Mouse (Mus musculus) limb, embryonic 14.5 days (tissue): ENCODE measurements around the gene Ypel4. TPM values are rescaled to one million over a fixed set of nuclear protein-coding genes. Genes with fewer than 3 reads are reported as not detected.

Experiments
- ATAC-seq: fragments of 200-750 bp; cut with Nextera tagmentation; 2 replicates; pipeline ENCODE4 v1.8.0; 2017; ENCODE audit warnings: low read depth, moderate number of reproducible peaks, moderate TSS enrichment; ENCODE audit not compliant: low FRiP score
- DNase-seq: peaks from one replicate; pipeline ENCODE4 v3.0.0-alpha.2; 2015; ENCODE audit warnings: low spot score
- H3K27ac ChIP-seq: fragments of 300-500 bp; sonication (generic); replicated peaks from 2 replicates; pipeline ENCODE4 v1.5.1; 2014; ENCODE audit warnings: low read depth, mild to moderate bottlenecking, low read length, moderate library complexity, mixed read lengths
- H3K27me3 ChIP-seq: fragments of 300-500 bp; sonication (generic); 2 replicates; pipeline ENCODE4 v1.6.1; 2014; ENCODE audit warnings: low read length, mixed read lengths; ENCODE audit not compliant: control insufficient read depth, insufficient read depth
- H3K36me3 ChIP-seq: fragments of 300-500 bp; sonication (generic); 2 replicates; pipeline ENCODE4 v1.6.1; 2014; ENCODE audit warnings: mild to moderate bottlenecking, low read length, moderate library complexity, mixed read lengths; ENCODE audit not compliant: control insufficient read depth, insufficient read depth
- H3K4me1 ChIP-seq: fragments of 300-500 bp; sonication (generic); 2 replicates; pipeline ENCODE4 v1.6.1; 2014; ENCODE audit warnings: antibody characterized with exemption, low read length, mixed read lengths; ENCODE audit not compliant: control insufficient read depth, insufficient read depth
- H3K4me2 ChIP-seq: fragments of 300-500 bp; sonication (generic); replicated peaks from 2 replicates; pipeline ENCODE4 v1.6.1; 2014; ENCODE audit warnings: low read depth, mild to moderate bottlenecking, low read length, moderate library complexity; ENCODE audit not compliant: severe bottlenecking
- H3K4me3 ChIP-seq: fragments of 300-500 bp; sonication (generic); replicated peaks from 2 replicates; pipeline ENCODE4 v1.5.1; 2014; ENCODE audit warnings: low read length
- H3K9ac ChIP-seq: fragments of 300-500 bp; sonication (generic); 2 replicates; pipeline ENCODE4 v1.6.1; 2014; ENCODE audit warnings: mild to moderate bottlenecking, low read depth, low read length, moderate library complexity; ENCODE audit not compliant: severe bottlenecking
- H3K9me3 ChIP-seq: fragments of 300-500 bp; sonication (generic); 2 replicates; pipeline ENCODE4 v1.6.1; 2016; ENCODE audit warnings: low read length; ENCODE audit not compliant: control insufficient read depth
- POLR2A ChIP-seq: fragments of 200-500 bp; IDR thresholded peaks from 2 replicates; pipeline ENCODE4 v1.8.0; 2012; ENCODE audit warnings: inconsistent platforms, mild to moderate bottlenecking, moderate library complexity, borderline replicate concordance; ENCODE audit not compliant: insufficient read depth, insufficient read length; ENCODE audit errors: extremely low read depth
- WGBS: fragments of 180-500 bp; shearing (Covaris S2); extraction: QIAGEN DNeasy Blood & Tissue Kit; methylation state at CpG from one replicate; pipeline ENCODE4 v1.1.7; 2014; 5-methylcytosine and 5-hydroxymethylcytosine counted together
- microRNA counts: library from miRNA; unstranded; fragments of <30 nt; microRNA quantifications from one replicate; lab custom pipeline; 2016
- microRNA-seq: library from miRNA; unstranded; fragments of <30 nt; microRNA quantifications from one replicate; pipeline ENCODE4, GENCODE M21; 2016
- polyA plus RNA-seq, 2 experiments: library from polyadenylated mRNA; depleted of rRNA in 1 of 2; stranded (reverse) in 1 of 2; unstranded in 1 of 2; fragments of >200 nt; fragmentation: Nextera tagmentation in 1 of 2; extraction: Ambion mirVana in 1 of 2; gene quantifications; 2 replicates each; pipeline versions ENCODE4 v1.2.1 to v1.2.3; 2012 to 2014

The Ypel4 gene
- polyA plus RNA-seq, 2 experiments: 7.4 to 14.6 TPM

DNA sequence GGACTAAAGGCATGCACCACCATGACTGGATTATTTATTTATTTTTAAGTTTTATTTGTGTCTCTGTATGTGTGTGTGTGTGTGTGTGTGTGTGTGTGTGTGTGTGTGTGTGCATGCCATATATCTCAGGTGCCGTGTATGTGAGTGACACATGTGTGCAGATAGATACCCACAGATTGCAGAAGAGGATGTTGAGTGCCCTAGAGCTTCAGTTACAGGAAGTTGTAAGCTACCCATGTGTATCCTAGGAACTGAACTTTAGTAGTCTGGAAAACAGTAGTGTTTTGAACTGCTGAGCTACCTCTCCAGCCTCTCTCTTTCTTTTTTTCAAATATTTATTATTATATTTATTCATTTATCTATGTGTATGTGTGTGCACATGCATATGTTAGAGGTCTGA is 49.5 kb downstream of the Ypel4 start:
- ATAC-seq (no peak), DNase-seq (no peak)
- H3K9me3 ChIP-seq: no peaks in the 10 kb centered on the region
- no peak overlapping the region for H3K27ac ChIP-seq
- no peak overlapping the region for H3K4me3 ChIP-seq
- no peak overlapping the region for H3K9ac ChIP-seq
- no peaks in the 10 kb centered on the region for H3K36me3 ChIP-seq
- TF ChIP-seq POLR2A: no peak
- no peaks in the 10 kb centered on the region for H3K4me1 ChIP-seq
- WGBS: 75% methylated on average over 1 of the region's 1 CpGs
- no peak overlapping the region for H3K4me2 ChIP-seq
- no peaks in the 10 kb centered on the region for H3K27me3 ChIP-seq

DNA sequence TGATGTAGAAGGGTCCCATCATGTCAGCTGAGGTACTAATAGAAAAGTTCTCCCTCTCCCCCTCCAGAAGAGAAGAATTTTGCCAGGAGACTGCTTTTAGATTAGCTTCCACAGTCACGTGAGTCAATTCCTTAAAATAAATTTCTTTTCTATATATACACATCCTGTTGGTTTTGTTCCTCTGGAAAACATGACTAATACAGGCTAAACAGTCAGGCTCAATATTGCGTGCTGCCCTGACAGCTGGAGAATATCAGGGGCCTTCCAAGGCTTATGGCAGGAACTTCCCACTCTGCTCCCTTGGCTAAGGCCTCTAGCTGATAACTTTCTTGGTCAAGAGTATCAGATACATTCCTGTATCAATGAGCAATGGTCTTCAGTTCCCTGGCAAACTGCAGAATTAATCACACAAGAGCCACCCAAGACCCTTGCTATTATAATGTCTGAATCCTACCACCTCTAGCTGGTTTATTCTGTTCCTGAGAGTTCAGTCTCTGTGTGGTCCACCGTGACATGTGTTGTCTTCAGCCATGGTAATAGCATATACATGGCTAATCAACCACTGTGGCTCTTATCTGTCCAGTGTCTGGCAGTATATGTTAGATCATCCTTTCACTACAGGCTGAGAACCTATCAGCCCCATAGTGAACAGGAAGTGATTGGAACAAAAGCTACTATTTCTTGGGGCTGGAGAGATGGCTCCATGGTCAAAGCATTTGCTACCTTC is 50.1 kb downstream of the Ypel4 start:
- no peak overlapping the region for H3K4me2 ChIP-seq
- H3K27me3 ChIP-seq: no peaks in the 10 kb centered on the region
- 77% methylated on average over 3 of the region's 3 CpGs for WGBS
- H3K9ac ChIP-seq: no peak overlapping the region
- no peaks in the 10 kb centered on the region for H3K9me3 ChIP-seq
- ATAC-seq: no peak
- no peak overlapping the region for H3K4me3 ChIP-seq
- H3K4me1 ChIP-seq: no peaks in the 10 kb centered on the region
- H3K36me3 ChIP-seq: no peaks in the 10 kb centered on the region
- no peak for DNase-seq
- no peak overlapping the region for H3K27ac ChIP-seq
- no peak for TF ChIP-seq POLR2A

MicroRNA genes within 50 kb of the gene (microRNA counts, 519-probe panel; counts per million panel counts)
- 5,230 counts per million, percentile 97 among the panel's probes with 10 or more counts for microRNA mmu-miR-130a (lab: Ali Mortazavi, UCI)

Small RNA genes lying within 50 kb of the gene (microRNA-seq; reads per million reads assigned to microRNA genes)
- gene Mir130a: 28,527 reads per million, percentile 97 among the genes with 10 or more reads in this experiment

Other genes with a start within 250 kb of the Ypel4 start
- 85.0 and 92.1 TPM in 2 replicates for gene Ctnnd1, start 83.3 kb upstream of the Ypel4 start, polyA plus RNA-seq (2012; rRNA removed)
- 46.0 and 47.7 TPM in 2 replicates for gene Ctnnd1, start 83.3 kb upstream of the Ypel4 start, polyA plus RNA-seq (2014; fragmentation: Nextera tagmentation; extraction: Ambion mirVana)
- gene Btbd18, start 75.0 kb upstream of the Ypel4 start, polyA plus RNA-seq (2012; rRNA removed): 0.01 TPM in 1 of 2 replicates, not detected in the other
- 0.14 and 0.15 TPM in 2 replicates for gene Btbd18, start 75.0 kb upstream of the Ypel4 start, polyA plus RNA-seq (2014; fragmentation: Nextera tagmentation; extraction: Ambion mirVana)
- gene Selenoh, start 63.3 kb upstream of the Ypel4 start, polyA plus RNA-seq (2012; rRNA removed): 224 and 297 TPM in 2 replicates
- gene Selenoh, start 63.3 kb upstream of the Ypel4 start, polyA plus RNA-seq (2014; fragmentation: Nextera tagmentation; extraction: Ambion mirVana): 274 and 276 TPM in 2 replicates
- gene Gm28635, start 56.0 kb upstream of the Ypel4 start, polyA plus RNA-seq (2012; rRNA removed): not detected in 2 replicates
- gene Gm28635, start 56.0 kb upstream of the Ypel4 start, polyA plus RNA-seq (2014; fragmentation: Nextera tagmentation; extraction: Ambion mirVana): not detected in 2 replicates
- 20.4 and 20.7 TPM in 2 replicates for gene Med19, start 55.7 kb upstream of the Ypel4 start, polyA plus RNA-seq (2012; rRNA removed)
- 33.6 and 33.7 TPM in 2 replicates for gene Med19, start 55.7 kb upstream of the Ypel4 start, polyA plus RNA-seq (2014; fragmentation: Nextera tagmentation; extraction: Ambion mirVana)
- 63.2 and 66.0 TPM in 2 replicates for gene Tmx2, start 54.9 kb upstream of the Ypel4 start, polyA plus RNA-seq (2012; rRNA removed)
- gene Tmx2, start 54.9 kb upstream of the Ypel4 start, polyA plus RNA-seq (2014; fragmentation: Nextera tagmentation; extraction: Ambion mirVana): 93.0 and 99.5 TPM in 2 replicates
- 46.6 and 55.4 TPM in 2 replicates for gene Zdhhc5, start 18.9 kb upstream of the Ypel4 start, polyA plus RNA-seq (2012; rRNA removed)
- 34.0 and 36.5 TPM in 2 replicates for gene Zdhhc5, start 18.9 kb upstream of the Ypel4 start, polyA plus RNA-seq (2014; fragmentation: Nextera tagmentation; extraction: Ambion mirVana)
- gene Clp1, start 6.7 kb upstream of the Ypel4 start, polyA plus RNA-seq (2012; rRNA removed): 19.5 and 21.1 TPM in 2 replicates
- gene Clp1, start 6.7 kb upstream of the Ypel4 start, polyA plus RNA-seq (2014; fragmentation: Nextera tagmentation; extraction: Ambion mirVana): 30.7 and 30.9 TPM in 2 replicates
- gene Gm19426, start 9.6 kb downstream of the Ypel4 start, polyA plus RNA-seq (2012; rRNA removed): 11.6 and 14.9 TPM in 2 replicates
- 4.3 and 5.7 TPM in 2 replicates for gene Gm19426, start 9.6 kb downstream of the Ypel4 start, polyA plus RNA-seq (2014; fragmentation: Nextera tagmentation; extraction: Ambion mirVana)
- 38.9 and 41.2 TPM in 2 replicates for gene Serping1, start 41.4 kb downstream of the Ypel4 start, polyA plus RNA-seq (2012; rRNA removed)
- gene Serping1, start 41.4 kb downstream of the Ypel4 start, polyA plus RNA-seq (2014; fragmentation: Nextera tagmentation; extraction: Ambion mirVana): 44.1 and 44.4 TPM in 2 replicates
- gene Ube2l6, start 64.8 kb downstream of the Ypel4 start, polyA plus RNA-seq (2012; rRNA removed): 20.9 and 24.6 TPM in 2 replicates
- gene Ube2l6, start 64.8 kb downstream of the Ypel4 start, polyA plus RNA-seq (2014; fragmentation: Nextera tagmentation; extraction: Ambion mirVana): 33.5 and 37.2 TPM in 2 replicates
- 0.06 and 0.24 TPM in 2 replicates for gene Smtnl1, start 88.6 kb downstream of the Ypel4 start, polyA plus RNA-seq (2012; rRNA removed)
- 0.22 and 0.55 TPM in 2 replicates for gene Smtnl1, start 88.6 kb downstream of the Ypel4 start, polyA plus RNA-seq (2014; fragmentation: Nextera tagmentation; extraction: Ambion mirVana)
- 52.3 and 59.7 TPM in 2 replicates for gene Timm10, start 92.9 kb downstream of the Ypel4 start, polyA plus RNA-seq (2012; rRNA removed)
- 56.0 and 58.4 TPM in 2 replicates for gene Timm10, start 92.9 kb downstream of the Ypel4 start, polyA plus RNA-seq (2014; fragmentation: Nextera tagmentation; extraction: Ambion mirVana)
- gene Slc43a1, start 104.8 kb downstream of the Ypel4 start, polyA plus RNA-seq (2012; rRNA removed): 25.8 and 35.9 TPM in 2 replicates
- 15.5 and 18.5 TPM in 2 replicates for gene Slc43a1, start 104.8 kb downstream of the Ypel4 start, polyA plus RNA-seq (2014; fragmentation: Nextera tagmentation; extraction: Ambion mirVana)
- 4.5 and 6.5 TPM in 2 replicates for gene Rtn4rl2, start 152.7 kb downstream of the Ypel4 start, polyA plus RNA-seq (2012; rRNA removed)
- 1.5 and 1.9 TPM in 2 replicates for gene Rtn4rl2, start 152.7 kb downstream of the Ypel4 start, polyA plus RNA-seq (2014; fragmentation: Nextera tagmentation; extraction: Ambion mirVana)
- gene Slc43a3, start 202.5 kb downstream of the Ypel4 start, polyA plus RNA-seq (2012; rRNA removed): 73.2 and 85.5 TPM in 2 replicates
- 32.1 and 34.9 TPM in 2 replicates for gene Slc43a3, start 202.5 kb downstream of the Ypel4 start, polyA plus RNA-seq (2014; fragmentation: Nextera tagmentation; extraction: Ambion mirVana)
- 0.80 and 1.0 TPM in 2 replicates for gene Prg2, start 246.4 kb downstream of the Ypel4 start, polyA plus RNA-seq (2012; rRNA removed)
- gene Prg2, start 246.4 kb downstream of the Ypel4 start, polyA plus RNA-seq (2014; fragmentation: Nextera tagmentation; extraction: Ambion mirVana): not detected in 2 replicates